Mouse (Mus musculus): ENCODE data around the gene Lrrc8d. TPM values are rescaled to one million over a fixed set of nuclear protein-coding genes. Genes with fewer than 3 reads are reported as not detected.

Lrrc8d gene
- polyA plus RNA-seq, 1 experiment from 2014 or later, result 22.9 TPM

DNA sequence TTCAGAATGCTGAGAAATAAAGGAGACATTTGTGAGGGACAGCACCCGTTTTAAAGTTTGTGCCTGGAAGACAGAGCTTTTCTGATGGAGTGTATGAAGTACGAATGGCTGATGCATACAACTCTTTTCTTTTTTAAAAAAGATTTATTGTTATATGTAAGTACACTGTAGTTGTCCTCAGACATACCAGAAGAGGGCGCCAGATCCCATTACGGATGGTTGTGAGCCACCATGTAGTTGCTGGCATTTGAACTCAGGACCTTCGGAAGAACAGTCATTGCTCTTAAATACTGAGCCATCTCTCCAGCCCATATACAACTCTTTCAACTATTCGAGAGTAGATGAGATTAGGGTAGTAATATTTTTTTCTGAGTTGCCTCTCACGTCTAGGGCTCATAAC lies 8.1 kb upstream of the Lrrc8d start:
- 83% methylated on average over 7 of the region's 7 CpGs for WGBS
- Histone ChIP-seq H3K4me1 (ENCODE audit: control insufficient read depth, insufficient read depth, low read length) (no peaks in the 10 kb centered on the region), H3K36me3 (replicated peaks; ENCODE audit: control insufficient read depth, insufficient read depth, low read depth, low read length) (no peaks in the 10 kb centered on the region), H3K27me3 (ENCODE audit: control insufficient read depth, insufficient read depth, low read length) (no peaks in the 10 kb centered on the region), H3K4me3 (ENCODE audit: low read depth, low read length) (no peak overlapping the region), H3K27ac (replicated peaks; ENCODE audit: low read depth, low read length) (no peak overlapping the region), H3K9ac (replicated peaks; ENCODE audit: low read length) (no peak overlapping the region), H3K4me2 (ENCODE audit: low read depth, low read length) (no peak overlapping the region), H3K9me3 (replicated peaks; ENCODE audit: control insufficient read depth, low read length) (no peaks in the 10 kb centered on the region)
- ATAC-seq (replicated peaks; ENCODE audit: insufficient number of reproducible peaks, low FRiP score, low TSS enrichment, low read depth), result no peak
- no peak for DNase-seq (ENCODE audit: low spot score)

DNA sequence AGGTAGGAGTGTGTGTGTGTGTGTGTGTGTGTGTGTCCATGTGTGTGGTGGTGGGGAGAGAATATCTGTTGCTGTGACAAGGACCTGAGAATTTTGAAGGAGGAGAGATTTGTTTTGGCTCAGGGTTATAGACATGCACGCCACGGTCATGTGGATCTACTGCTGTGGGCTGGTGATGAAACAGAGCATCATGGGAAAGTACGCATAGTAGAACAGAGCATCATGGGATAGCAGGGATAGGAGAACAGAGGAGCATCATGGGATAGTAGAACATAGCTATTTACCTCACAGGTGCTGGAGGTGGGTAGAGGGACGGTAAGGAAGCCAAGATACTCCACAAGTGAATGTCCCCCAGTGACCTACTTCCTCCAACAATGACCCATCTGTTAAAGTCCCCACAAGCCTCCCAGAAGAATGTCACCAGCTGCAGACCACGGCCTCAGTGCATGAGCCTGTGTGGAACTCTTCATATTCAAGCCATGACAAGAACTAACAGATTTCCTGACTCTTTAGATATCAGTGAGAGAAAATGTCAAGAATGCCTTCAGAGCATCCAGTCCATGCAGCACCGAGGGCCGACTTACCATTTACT lies 5.3 kb upstream of the Lrrc8d start:
- ATAC-seq (replicated peaks; ENCODE audit: insufficient number of reproducible peaks, low FRiP score, low TSS enrichment, low read depth) (no peak), DNase-seq (ENCODE audit: low spot score) (no peak)
- H3K4me2 ChIP-seq (ENCODE audit: low read depth, low read length), result no peak overlapping the region
- 70% methylated on average over 7 of the region's 7 CpGs for whole genome bisulfite sequencing
- no peaks in the 10 kb centered on the region for H3K36me3 ChIP-seq (replicated peaks; ENCODE audit: control insufficient read depth, insufficient read depth, low read depth, low read length)
- no peaks in the 10 kb centered on the region for H3K27me3 ChIP-seq (ENCODE audit: control insufficient read depth, insufficient read depth, low read length)
- H3K4me1 ChIP-seq (ENCODE audit: control insufficient read depth, insufficient read depth, low read length), result no peaks in the 10 kb centered on the region
- no peak overlapping the region for H3K27ac ChIP-seq (replicated peaks; ENCODE audit: low read depth, low read length)
- H3K9me3 ChIP-seq (replicated peaks; ENCODE audit: control insufficient read depth, low read length), result no peaks in the 10 kb centered on the region
- no peak overlapping the region for H3K4me3 ChIP-seq (ENCODE audit: low read depth, low read length)
- no peak overlapping the region for H3K9ac ChIP-seq (replicated peaks; ENCODE audit: low read length)

DNA sequence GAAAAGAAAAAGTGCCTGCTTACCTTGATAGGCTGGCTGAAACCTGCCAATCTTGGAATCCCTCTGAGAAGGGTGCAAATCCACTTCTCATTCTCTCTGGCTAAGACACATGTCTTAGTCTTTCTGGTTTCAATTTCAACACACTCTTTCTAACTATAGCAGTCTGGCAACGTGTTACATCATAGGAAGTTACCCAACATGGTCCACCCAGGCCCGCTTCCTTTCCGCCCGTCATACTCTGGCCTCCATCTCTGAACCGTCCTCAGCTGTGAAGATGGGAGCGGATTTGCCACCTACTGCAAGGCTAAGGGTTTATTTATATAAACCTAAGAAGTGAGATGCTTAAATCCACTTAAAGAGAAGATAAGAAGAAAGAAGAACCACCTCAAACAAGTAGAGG lies 3.7 kb upstream of the Lrrc8d start:
- H3K27ac ChIP-seq (replicated peaks; ENCODE audit: low read depth, low read length), result no peak overlapping the region
- ATAC-seq (replicated peaks; ENCODE audit: insufficient number of reproducible peaks, low FRiP score, low TSS enrichment, low read depth) (no peak), DNase-seq (ENCODE audit: low spot score) (no peak)
- no peaks in the 10 kb centered on the region for H3K27me3 ChIP-seq (ENCODE audit: control insufficient read depth, insufficient read depth, low read length)
- H3K4me2 ChIP-seq (ENCODE audit: low read depth, low read length), result no peak overlapping the region
- H3K9me3 ChIP-seq (replicated peaks; ENCODE audit: control insufficient read depth, low read length), result no peaks in the 10 kb centered on the region
- no peak overlapping the region for H3K9ac ChIP-seq (replicated peaks; ENCODE audit: low read length)
- no peak overlapping the region for H3K4me3 ChIP-seq (ENCODE audit: low read depth, low read length)
- no peaks in the 10 kb centered on the region for H3K36me3 ChIP-seq (replicated peaks; ENCODE audit: control insufficient read depth, insufficient read depth, low read depth, low read length)
- H3K4me1 ChIP-seq (ENCODE audit: control insufficient read depth, insufficient read depth, low read length), result no peaks in the 10 kb centered on the region
- WGBS, result 87% methylated on average over 6 of the region's 6 CpGs

DNA sequence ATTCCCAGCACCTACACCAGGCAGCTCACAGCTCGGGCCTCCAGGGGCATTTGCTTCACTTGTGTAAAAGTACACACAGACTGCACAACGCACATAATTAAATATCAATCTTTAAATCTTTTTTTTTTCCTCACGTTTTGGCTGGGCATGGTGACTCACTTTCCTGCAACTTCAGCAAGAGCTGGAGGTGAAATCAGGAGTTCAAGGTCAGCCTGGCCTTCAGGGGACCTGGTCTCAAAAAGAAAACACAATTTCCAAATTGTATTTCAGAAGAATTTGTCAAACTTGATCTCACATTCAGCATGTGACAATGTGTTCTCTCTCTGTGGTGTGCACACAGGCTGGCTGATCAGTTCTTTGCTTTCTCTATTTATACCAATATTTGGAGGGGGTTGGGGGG lies 1.9 kb upstream of the Lrrc8d start:
- DNase-seq (ENCODE audit: low spot score) (no peak), ATAC-seq (replicated peaks; ENCODE audit: insufficient number of reproducible peaks, low FRiP score, low TSS enrichment, low read depth) (no peak)
- H3K27ac ChIP-seq (replicated peaks; ENCODE audit: low read depth, low read length), result no peak overlapping the region
- H3K36me3 ChIP-seq (replicated peaks; ENCODE audit: control insufficient read depth, insufficient read depth, low read depth, low read length), result no peaks in the 10 kb centered on the region
- 92% methylated on average over 3 of the region's 3 CpGs for WGBS
- no peaks in the 10 kb centered on the region for H3K4me1 ChIP-seq (ENCODE audit: control insufficient read depth, insufficient read depth, low read length)
- no peak overlapping the region for H3K4me2 ChIP-seq (ENCODE audit: low read depth, low read length)
- H3K9ac ChIP-seq (replicated peaks; ENCODE audit: low read length), result no peak overlapping the region
- no peak overlapping the region for H3K4me3 ChIP-seq (ENCODE audit: low read depth, low read length)
- no peaks in the 10 kb centered on the region for H3K9me3 ChIP-seq (replicated peaks; ENCODE audit: control insufficient read depth, low read length)
- no peaks in the 10 kb centered on the region for H3K27me3 ChIP-seq (ENCODE audit: control insufficient read depth, insufficient read depth, low read length)

DNA sequence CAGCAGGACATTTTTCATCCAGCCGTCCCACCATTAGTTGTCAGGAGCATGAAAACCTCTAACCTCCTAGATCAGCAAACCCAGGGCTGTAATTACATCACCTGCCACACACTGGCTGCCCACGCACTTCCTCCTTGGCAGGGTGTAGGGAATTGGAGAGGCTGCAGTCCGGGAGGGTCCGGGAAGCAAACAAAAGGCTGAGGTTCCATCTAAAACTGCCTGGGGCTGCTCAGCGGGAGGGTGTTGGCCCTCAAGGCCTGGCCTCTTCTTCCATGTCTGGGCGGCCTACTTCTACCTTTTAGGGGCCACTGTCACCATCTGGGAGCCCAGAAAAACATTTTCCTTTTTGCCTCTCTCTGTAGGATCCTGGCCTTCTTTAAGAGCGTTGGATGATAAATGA lies 1.1 kb upstream of the Lrrc8d start:
- H3K4me3 ChIP-seq (ENCODE audit: low read depth, low read length), result no peak overlapping the region; the same call in 1 of the 2 replicates
- H3K9ac ChIP-seq (replicated peaks; ENCODE audit: low read length), result no peak overlapping the region
- ATAC-seq (replicated peaks; ENCODE audit: insufficient number of reproducible peaks, low FRiP score, low TSS enrichment, low read depth), result no peak
- no peaks in the 10 kb centered on the region for H3K4me1 ChIP-seq (ENCODE audit: control insufficient read depth, insufficient read depth, low read length)
- H3K4me2 ChIP-seq (ENCODE audit: low read depth, low read length), result peak overlapping the region; percentile 7; the same call in 1 of the 2 replicates
- H3K9me3 ChIP-seq (replicated peaks; ENCODE audit: control insufficient read depth, low read length), result no peaks in the 10 kb centered on the region
- WGBS, result 14% methylated on average over 7 of the region's 7 CpGs
- H3K27ac ChIP-seq (replicated peaks; ENCODE audit: low read depth, low read length), result no peak overlapping the region
- peak; percentile 39 for DNase-seq (ENCODE audit: low spot score)
- H3K36me3 ChIP-seq (replicated peaks; ENCODE audit: control insufficient read depth, insufficient read depth, low read depth, low read length), result no peaks in the 10 kb centered on the region
- no peaks in the 10 kb centered on the region for H3K27me3 ChIP-seq (ENCODE audit: control insufficient read depth, insufficient read depth, low read length)

DNA sequence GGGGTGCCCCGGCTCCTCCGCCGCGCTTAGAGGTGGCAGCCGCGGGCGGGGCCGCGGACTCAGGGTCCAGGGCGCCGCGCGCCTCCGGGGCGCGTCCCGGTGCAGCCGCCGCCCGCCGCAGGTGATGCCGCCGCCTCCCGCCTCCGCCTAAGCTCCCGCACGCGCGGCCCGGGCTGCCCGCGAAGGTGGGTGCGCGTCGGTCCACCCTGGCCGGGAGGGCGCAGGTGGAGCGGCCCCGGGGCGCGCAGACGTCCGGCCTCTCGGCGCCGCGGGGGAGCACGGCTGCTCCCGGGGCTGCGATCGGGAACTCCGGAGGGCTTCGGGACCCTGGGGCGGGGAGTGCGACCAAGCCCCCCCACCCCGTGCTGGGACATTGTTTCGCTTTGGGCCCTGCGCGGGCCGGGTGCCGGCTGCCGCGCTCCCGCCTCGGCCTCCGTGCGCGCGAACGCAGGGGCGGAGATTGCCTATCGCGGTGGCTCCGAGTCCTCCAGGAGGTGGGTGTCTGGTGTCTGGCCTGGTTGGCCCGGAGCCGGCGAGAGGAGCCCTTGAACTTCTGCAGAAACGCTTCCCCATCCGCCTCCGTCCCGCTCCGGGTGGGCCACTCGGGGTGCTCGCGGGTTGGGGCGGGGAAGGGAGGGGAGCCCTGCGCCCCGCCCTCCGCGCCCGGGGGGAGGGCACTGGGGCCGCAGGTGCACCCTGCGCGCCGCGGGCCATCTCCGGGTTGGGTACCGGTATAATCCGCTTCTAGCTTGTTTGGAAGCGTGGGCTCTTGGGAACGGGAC lies 492 bp downstream of the Lrrc8d start:
- Histone ChIP-seq H3K9me3 (replicated peaks; ENCODE audit: control insufficient read depth, low read length) (no peaks in the 10 kb centered on the region), H3K4me2 (ENCODE audit: low read depth, low read length) (peak overlapping the region; percentile 93), H3K4me3 (ENCODE audit: low read depth, low read length) (peak overlapping the region; percentile 96), H3K4me1 (ENCODE audit: control insufficient read depth, insufficient read depth, low read length) (no peaks in the 10 kb centered on the region), H3K36me3 (replicated peaks; ENCODE audit: control insufficient read depth, insufficient read depth, low read depth, low read length) (no peaks in the 10 kb centered on the region), H3K27ac (replicated peaks; ENCODE audit: low read depth, low read length) (peak overlapping the region; percentile 85), H3K27me3 (ENCODE audit: control insufficient read depth, insufficient read depth, low read length) (no peaks in the 10 kb centered on the region), H3K9ac (replicated peaks; ENCODE audit: low read length) (peak overlapping the region; percentile 97)
- peak; percentile 75 for DNase-seq (ENCODE audit: low spot score)
- ATAC-seq (replicated peaks; ENCODE audit: insufficient number of reproducible peaks, low FRiP score, low TSS enrichment, low read depth), result peak; percentile 51
- WGBS, result under 1% methylated on average over 74 of the region's 101 CpGs

DNA sequence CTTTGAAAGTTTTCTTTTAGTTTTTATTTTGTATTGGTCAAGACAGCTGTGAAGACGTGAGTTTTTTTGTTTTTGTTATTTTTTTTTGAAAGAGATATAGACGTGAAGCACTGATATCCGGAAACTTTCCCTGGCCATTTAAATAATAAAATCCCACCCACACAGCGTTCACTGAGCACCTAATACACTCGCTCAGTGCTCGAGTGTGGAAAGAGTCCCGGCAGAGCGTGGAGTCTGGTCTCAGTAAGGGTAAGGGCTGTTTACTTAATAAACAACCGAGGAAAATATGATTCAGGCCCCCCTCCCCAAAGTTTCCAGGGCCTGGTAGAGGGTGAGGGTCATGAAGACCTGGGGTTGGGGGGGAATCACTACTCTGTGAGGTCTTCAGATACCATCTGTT lies 1.6 kb downstream of the Lrrc8d start:
- H3K36me3 ChIP-seq (replicated peaks; ENCODE audit: control insufficient read depth, insufficient read depth, low read depth, low read length), result no peaks in the 10 kb centered on the region
- H3K9me3 ChIP-seq (replicated peaks; ENCODE audit: control insufficient read depth, low read length), result no peaks in the 10 kb centered on the region
- no peaks in the 10 kb centered on the region for H3K27me3 ChIP-seq (ENCODE audit: control insufficient read depth, insufficient read depth, low read length)
- H3K4me2 ChIP-seq (ENCODE audit: low read depth, low read length), result no peak overlapping the region; the same call in 1 of the 2 replicates
- no peak overlapping the region for H3K9ac ChIP-seq (replicated peaks; ENCODE audit: low read length)
- DNase-seq (ENCODE audit: low spot score), result no peak
- H3K27ac ChIP-seq (replicated peaks; ENCODE audit: low read depth, low read length), result no peak overlapping the region
- 66% methylated on average over 9 of the region's 9 CpGs for whole genome bisulfite sequencing
- H3K4me3 ChIP-seq (ENCODE audit: low read depth, low read length), result peak overlapping the region; percentile 96; the same call in 1 of the 2 replicates
- no peak for ATAC-seq (replicated peaks; ENCODE audit: insufficient number of reproducible peaks, low FRiP score, low TSS enrichment, low read depth)
- H3K4me1 ChIP-seq (ENCODE audit: control insufficient read depth, insufficient read depth, low read length), result no peaks in the 10 kb centered on the region

DNA sequence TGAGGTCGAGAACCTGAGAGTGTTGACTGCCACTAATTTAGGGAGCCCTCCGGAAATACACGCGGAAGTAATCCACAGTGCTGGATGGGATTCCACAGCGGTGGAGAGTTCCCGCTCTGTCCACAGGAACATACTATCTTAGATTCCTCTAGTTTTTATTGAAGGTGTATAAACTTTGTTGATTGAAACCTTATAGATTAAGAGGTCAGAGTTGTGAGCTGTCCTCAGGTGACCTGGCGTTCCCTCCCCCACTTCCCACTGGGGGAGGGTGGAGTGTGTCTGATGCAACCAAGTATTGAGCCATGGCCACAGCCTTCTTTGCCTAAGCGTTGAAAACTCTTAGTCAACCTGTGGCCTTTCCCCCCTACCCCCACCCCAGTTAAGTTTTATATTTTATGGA lies 2.1 kb downstream of the Lrrc8d start:
- Histone ChIP-seq H3K4me2 (ENCODE audit: low read depth, low read length) (no peak overlapping the region), H3K4me1 (ENCODE audit: control insufficient read depth, insufficient read depth, low read length) (no peaks in the 10 kb centered on the region), H3K27ac (replicated peaks; ENCODE audit: low read depth, low read length) (no peak overlapping the region), H3K4me3 (ENCODE audit: low read depth, low read length) (no peak overlapping the region), H3K27me3 (ENCODE audit: control insufficient read depth, insufficient read depth, low read length) (no peaks in the 10 kb centered on the region), H3K9me3 (replicated peaks; ENCODE audit: control insufficient read depth, low read length) (no peaks in the 10 kb centered on the region), H3K36me3 (replicated peaks; ENCODE audit: control insufficient read depth, insufficient read depth, low read depth, low read length) (no peaks in the 10 kb centered on the region), H3K9ac (replicated peaks; ENCODE audit: low read length) (no peak overlapping the region)
- 80% methylated on average over 8 of the region's 8 CpGs for WGBS
- DNase-seq (ENCODE audit: low spot score), result no peak
- no peak for ATAC-seq (replicated peaks; ENCODE audit: insufficient number of reproducible peaks, low FRiP score, low TSS enrichment, low read depth)
